Mouse (Mus musculus) adrenal gland, adult 10 weeks (tissue): ENCODE measurements around the gene Spryd3. TPM values are rescaled to one million over a fixed set of nuclear protein-coding genes. Genes with fewer than 3 reads are reported as not detected.

Source experiments
- polyA plus RNA-seq: library from polyadenylated mRNA; stranded (reverse); fragments of 350-450 nt; fragmentation: Illumina TruSeq; extraction: RNeasy Lipid Tissue Mini Kit (QIAGEN cat#74804); gene quantifications from one replicate; pipeline ENCODE4 v1.2.3, GENCODE M21; 2014; ENCODE audit warnings: low read depth, low replicate concordance

The Spryd3 gene
- polyA plus RNA-seq: 1.4 TPM

DNA sequence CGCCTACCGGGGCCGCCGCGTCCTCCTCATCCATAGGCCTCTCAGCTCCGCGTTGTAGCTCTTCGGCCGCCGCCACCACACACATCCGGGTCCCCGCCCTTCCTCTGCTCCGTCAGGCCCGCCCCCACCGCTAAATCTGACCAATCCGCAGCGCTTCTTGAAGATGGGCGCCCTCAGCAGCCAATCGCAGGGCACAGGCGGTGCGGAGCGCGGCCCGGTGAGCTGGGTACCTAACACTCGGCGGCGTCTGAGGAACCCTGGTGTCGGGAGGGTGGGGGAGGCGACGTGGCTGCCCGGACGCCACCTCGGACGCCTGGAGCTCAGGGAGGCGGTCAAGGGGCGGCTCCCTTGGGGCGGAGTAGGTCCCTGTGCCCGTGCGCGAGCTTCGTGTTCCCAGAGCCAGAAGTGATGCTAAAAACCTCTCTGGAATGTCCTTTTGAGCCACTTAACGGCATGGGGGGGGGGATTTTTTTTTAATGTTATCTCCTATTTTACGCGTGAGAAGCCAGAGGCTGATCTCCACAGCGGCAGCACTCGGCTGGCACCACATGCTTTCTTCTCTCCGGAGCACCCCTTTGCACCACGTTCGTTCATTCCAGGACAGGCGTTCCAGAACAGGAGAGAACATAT lies at the start of gene Spryd3:
Gene Spryd3, minus strand, starts transcription at position 106 of the 630 bp plus-strand sequence.

DNA sequence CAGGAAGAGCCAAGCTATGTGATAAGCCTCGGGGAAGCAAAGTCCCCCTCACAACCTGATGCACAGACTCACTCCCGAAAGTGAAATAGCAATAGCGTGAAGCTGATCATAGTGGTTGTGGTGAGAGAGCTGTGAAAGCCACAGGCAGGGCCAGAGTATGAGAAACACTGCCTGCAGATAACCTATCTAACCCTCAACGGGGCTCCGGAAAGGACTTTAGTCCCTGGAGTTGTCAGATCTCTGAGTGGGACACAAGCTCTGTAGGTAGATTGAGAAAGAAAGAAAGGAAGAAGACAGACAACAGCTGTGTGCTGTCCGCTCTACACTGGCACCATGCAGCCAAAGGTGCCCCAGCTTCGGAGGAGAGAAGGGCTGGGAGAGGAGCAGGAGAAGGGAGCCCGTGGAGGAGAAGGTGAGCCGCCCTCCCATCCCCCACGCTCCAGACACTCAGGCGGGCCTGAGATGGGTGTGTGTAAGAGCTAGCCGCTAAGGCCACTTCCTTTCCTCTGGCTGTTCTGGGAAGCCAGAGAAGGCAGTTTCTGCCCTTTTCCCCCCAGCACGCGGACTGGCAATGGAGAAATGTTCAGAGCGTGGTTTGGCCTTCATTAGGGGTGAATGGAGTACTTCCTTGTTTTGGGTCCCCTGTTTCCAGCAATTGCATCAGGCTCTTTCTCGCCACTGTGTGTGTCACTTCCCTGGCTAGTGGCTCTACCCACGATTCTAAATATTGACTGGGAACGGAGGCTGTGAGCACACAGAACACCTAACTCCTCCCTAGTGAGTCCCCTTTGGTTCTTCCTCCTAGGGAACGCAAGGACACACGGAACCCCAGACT lies 14.5 kb upstream of the Spryd3 start, which contains the start of gene Soat2:
Gene Soat2, plus strand, starts transcription at position 226 of the 835 bp plus-strand sequence.

GRCm38 (mm10) chr15:102144274-102144711 lies 8.3 kb upstream of the Spryd3 start, which contains the start of gene Igfbp6:
Gene Igfbp6, plus strand, starts transcription at chr15:102144362.

DNA sequence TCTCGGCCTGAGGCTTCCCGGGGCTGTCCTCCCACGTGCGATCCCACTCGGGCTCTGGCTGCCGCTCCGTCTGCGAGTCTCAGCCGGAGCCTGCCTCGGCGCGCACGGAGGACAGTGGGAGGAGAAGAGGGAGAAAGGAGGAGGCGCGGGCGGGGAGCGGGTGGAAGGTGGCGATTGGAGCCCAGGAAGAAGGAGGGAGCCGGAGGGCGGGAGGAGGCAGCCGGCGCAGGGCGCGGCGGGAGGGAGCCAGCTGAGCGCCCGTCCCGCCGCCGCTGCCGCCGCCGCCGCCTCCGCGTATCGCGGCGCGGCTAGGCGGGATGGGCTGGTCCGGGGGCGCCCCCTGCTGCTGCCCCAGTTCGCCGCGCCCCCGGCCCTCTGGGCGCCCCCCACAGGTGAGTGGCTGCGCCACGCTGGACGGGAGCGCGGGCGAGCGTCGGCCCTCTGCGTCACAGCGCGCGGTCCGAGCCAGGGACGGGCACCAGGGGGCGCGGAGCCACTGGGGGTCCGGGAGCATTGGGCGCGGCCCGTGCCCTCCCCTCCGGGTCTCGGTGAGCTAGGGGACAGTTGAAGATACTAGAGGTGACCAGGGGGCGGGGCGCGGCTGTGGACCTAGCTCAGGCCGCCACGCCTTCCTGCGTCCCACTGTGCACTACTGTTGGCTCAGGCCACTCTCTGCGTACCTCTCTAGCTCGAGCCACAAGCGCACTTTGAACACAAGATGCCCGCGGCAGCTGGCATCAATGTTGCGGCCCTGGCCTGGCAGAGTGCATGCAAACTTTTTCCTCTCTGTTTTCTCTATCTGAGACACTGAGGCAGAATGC lies 35.7 kb downstream of the Spryd3 start, which contains the start of gene Tns2:
Gene Tns2, plus strand, starts transcription at position 253 of the 821 bp plus-strand sequence.

DNA sequence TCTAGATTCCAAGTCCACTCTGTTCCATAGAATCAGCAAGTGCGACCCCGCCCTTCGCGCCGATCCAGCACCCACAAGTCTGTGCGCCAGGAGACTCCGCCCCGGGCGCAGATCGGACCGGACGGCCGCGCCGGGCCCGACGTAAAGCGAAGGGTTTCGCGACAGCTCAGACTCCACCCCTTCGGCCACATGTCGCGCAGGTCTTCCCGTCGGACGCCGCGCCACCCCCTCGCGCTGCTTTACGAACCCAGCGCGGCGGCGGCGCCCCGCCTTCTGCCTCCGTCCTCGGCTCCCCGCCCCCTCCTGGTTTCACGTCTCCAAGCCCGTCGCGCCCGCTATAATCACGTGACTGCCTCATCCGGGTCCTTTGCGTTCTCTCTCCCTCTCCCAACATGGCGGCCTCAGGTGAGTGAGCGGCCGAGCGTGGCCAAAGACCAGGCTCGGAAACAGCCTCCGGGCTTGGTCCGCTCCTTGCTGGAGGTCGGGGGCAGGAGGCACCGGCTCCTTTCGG lies 62.4 kb downstream of the Spryd3 start, which contains the start of gene Eif4b:
Gene Eif4b, plus strand, starts transcription at position 215 of the 511 bp plus-strand sequence.

Other genes with a start within 250 kb of the Spryd3 start
- gene Krt76, start 243.3 kb downstream of the Spryd3 start, polyA plus RNA-seq: not detected
- gene Krt4, start 211.5 kb downstream of the Spryd3 start, polyA plus RNA-seq: not detected
- gene Krt79, start 195.9 kb downstream of the Spryd3 start, polyA plus RNA-seq: not detected
- not detected for gene Krt78, start 181.9 kb downstream of the Spryd3 start, polyA plus RNA-seq
- not detected for gene Krt8, start 131.8 kb downstream of the Spryd3 start, polyA plus RNA-seq
- not detected for gene Krt18, start 108.1 kb downstream of the Spryd3 start, polyA plus RNA-seq
- 196 TPM for gene Eif4b, start 62.5 kb downstream of the Spryd3 start, polyA plus RNA-seq
- gene Tns2, start 35.8 kb downstream of the Spryd3 start, polyA plus RNA-seq: 31.5 TPM
- gene Igfbp6, start 8.1 kb upstream of the Spryd3 start, polyA plus RNA-seq: not detected
- not detected for gene Soat2, start 14.3 kb upstream of the Spryd3 start, polyA plus RNA-seq
- 34.7 TPM for gene Zfp740, start 67.0 kb upstream of the Spryd3 start, polyA plus RNA-seq
- 32.6 TPM for gene Csad, start 68.5 kb upstream of the Spryd3 start, polyA plus RNA-seq
- not detected for gene Itgb7, start 95.7 kb upstream of the Spryd3 start, polyA plus RNA-seq
- gene Rarg, start 121.3 kb upstream of the Spryd3 start, polyA plus RNA-seq: 9.1 TPM
- 0.35 TPM for gene Gm9918, start 134.3 kb upstream of the Spryd3 start, polyA plus RNA-seq
- 1.9 TPM for gene Mfsd5, start 143.2 kb upstream of the Spryd3 start, polyA plus RNA-seq
- not detected for gene Espl1, start 160.0 kb upstream of the Spryd3 start, polyA plus RNA-seq
- gene Pfdn5, start 189.9 kb upstream of the Spryd3 start, polyA plus RNA-seq: 69.6 TPM
- 8.9 TPM for gene Myg1, start 195.5 kb upstream of the Spryd3 start, polyA plus RNA-seq
- gene Aaas, start 214.5 kb upstream of the Spryd3 start, polyA plus RNA-seq: 2.6 TPM
- gene Sp7, start 230.9 kb upstream of the Spryd3 start, polyA plus RNA-seq: not detected